Mouse (Mus musculus): ENCODE data around the gene Ralgps1.

DNA sequence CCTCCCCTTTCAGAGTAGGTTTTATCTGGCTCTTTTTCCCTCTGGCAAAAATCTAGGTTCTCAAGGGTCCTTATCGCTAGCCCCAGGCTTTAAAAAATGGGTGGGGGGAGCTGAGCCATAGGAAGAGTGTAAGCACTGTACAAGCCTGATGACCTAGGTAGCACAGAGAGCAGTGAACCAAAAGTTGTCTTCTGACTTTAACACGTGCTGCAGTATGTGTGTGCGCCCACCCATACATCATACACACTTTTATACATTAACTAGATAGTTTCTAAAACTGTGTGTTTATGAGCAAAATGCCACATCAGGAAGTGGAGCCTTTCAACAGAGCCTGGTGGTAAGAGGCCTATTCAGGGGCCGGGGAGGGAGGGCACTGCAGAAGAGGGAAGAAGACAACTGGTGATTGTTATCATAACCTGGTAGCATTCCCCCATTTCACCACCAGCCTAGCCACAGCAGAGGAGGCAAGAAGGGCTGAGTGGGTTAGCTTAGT, 32.3 kb upstream of the Ralgps1 start:
- TF ChIP-seq GATA1 (IDR thresholded peaks at IDR 0.05; ENCODE audit: low read length), result no peak
- no peak for TF ChIP-seq TAL1 (IDR thresholded peaks at IDR 0.05; ENCODE audit: low read length)
